Mouse (Mus musculus) myocyte (in vitro differentiated cells): ENCODE measurements around the gene Ptprz1.

ENCODE experiments used
- E2F4 ChIP-seq: IDR thresholded peaks from one replicate; pipeline ENCODE4 v1.6.1; 2011; ENCODE audit warnings: mild to moderate bottlenecking, control low read depth, moderate library complexity; ENCODE audit not compliant: insufficient read depth
- MAX ChIP-seq: IDR thresholded peaks from one replicate; pipeline ENCODE4 v1.6.1; 2011; ENCODE audit warnings: low read depth, mild to moderate bottlenecking, control low read depth
- MYOG ChIP-seq, 3 experiments: IDR thresholded peaks; one replicate each; pipeline ENCODE4 v1.6.1; 2011; ENCODE audit warnings: control low read depth in 2 of 3, low read depth in 2 of 3, mild to moderate bottlenecking in 2 of 3; ENCODE audit not compliant: insufficient read length in 2 of 3, control insufficient read depth in 1 of 3, insufficient read depth in 1 of 3
- POLR2A ChIP-seq: IDR thresholded peaks from one replicate; pipeline ENCODE4 v1.6.1; 2011; ENCODE audit warnings: low read depth, mild to moderate bottlenecking, control low read depth, moderate library complexity; ENCODE audit not compliant: insufficient read length
- SRF ChIP-seq: IDR thresholded peaks from one replicate; pipeline ENCODE4 v1.6.1; 2011; ENCODE audit warnings: low read depth; ENCODE audit not compliant: control insufficient read depth, insufficient read length
- TCF12 ChIP-seq: IDR thresholded peaks from one replicate; pipeline ENCODE4 v1.6.1; 2011; ENCODE audit warnings: mild to moderate bottlenecking, control low read depth; ENCODE audit not compliant: poor library complexity, insufficient read depth, severe bottlenecking

- TF ChIP-seq MAX (no peak), SRF (no peak), MYOG (IDR thresholded peaks at IDR 0.05; ENCODE audit: control insufficient read depth in 1 of 3, insufficient read depth in 1 of 3, insufficient read length in 2 of 3, low read depth in 2 of 3) (no peak), TCF12 (no peak), POLR2A (no peak), E2F4 (no peak)
These were observed 26.7 kb downstream of the Ptprz1 start for GRCm38 (mm10) chr6:22901983-22902382.
